Mouse (Mus musculus): ENCODE measurements around the gene Tekt2. TPM values are rescaled to one million over a fixed set of nuclear protein-coding genes. Genes with fewer than 3 reads are reported as not detected.

Tekt2 gene
- total RNA-seq (2021), result under 1 TPM; 0.69 to 0.74 TPM

DNA sequence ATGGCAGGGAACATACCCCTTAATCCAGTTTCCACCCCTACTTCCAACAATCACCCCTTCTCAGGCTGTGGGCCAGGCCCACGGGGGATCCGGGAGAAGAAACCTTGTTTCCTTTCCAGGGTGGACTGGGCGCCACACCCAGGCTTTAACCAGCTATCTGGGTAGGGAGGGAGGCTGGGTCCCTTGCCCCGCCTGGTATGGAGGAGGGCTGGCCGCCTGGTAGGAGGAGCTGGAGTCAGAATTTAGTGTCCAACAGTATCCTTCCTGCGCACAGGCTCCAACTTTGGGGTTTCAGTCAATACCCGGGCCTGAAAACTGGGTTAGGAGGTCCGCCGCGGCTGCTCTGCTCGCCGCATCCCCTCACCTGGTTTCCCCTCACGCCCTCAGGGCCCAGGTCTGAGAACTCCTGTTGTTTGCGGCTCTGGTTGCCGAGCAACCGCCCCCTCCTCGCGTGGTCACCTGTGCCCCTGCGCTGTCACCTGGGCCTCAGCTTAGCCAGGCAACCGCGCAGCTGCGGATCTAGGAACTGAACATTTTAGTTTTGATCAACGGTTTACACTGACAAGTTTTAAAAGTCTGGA lies at the start of gene Tekt2:
TSS of gene Tekt2 (minus strand) at position 408 of the 581 bp plus-strand sequence.
- no peak for DNase-seq
- intact Hi-C loops (cut with DNase I), result no loop called here

DNA sequence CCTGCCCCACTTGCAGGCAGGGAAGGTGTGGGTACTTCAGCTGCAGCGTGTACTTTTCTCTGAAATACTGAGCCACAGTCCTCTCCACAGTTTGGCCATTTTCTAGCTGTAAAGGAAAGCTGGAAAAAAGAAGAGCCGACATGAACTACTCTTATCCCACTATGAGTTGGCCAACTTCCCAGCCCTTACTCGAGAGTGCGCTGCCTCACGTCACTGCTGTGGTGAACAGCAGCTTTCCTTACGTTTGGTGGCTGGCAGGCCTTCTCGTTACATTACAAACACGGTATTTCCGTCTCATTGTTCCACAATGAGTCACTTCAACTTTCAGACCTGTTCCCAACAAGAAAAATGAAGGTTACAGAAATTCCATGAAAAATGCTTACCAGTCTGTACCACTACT lies 46.0 kb upstream of the Tekt2 start:
- DNase-seq, result peak; percentile 60 to 63
- intact Hi-C loops (cut with DNase I), result no loop called here

DNA sequence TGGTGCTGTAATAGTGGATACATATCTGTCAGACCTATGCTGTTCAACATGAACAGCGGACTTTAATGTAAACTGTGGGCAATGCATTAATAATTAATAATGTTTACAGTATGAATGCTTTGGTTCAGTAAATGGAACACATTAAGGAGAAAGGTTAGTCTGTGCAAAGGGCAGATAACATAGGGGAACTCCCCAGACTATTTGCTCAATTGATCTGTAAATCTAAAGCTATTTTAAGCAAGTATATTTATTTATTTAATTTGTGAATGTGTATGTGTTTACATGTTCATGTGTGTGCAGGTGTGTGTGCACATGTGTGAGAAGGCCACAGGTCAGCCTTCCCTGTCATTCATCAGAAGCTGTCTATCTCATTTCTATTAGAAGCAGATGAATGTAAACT lies 34.6 kb upstream of the Tekt2 start:
- DNase-seq, result no peak
- intact Hi-C loops (cut with DNase I), result no loop called here

- DNase-seq, result no peak
- intact Hi-C loops (cut with DNase I), result no loop called here
Observed at GRCm38 (mm10) chr4:126343451-126343850, 18.0 kb upstream of the Tekt2 start.

- intact Hi-C loops (cut with DNase I), result no loop called here
Observed at GRCm38 (mm10) chr4:126339461-126339860, 14.0 kb upstream of the Tekt2 start.

DNA sequence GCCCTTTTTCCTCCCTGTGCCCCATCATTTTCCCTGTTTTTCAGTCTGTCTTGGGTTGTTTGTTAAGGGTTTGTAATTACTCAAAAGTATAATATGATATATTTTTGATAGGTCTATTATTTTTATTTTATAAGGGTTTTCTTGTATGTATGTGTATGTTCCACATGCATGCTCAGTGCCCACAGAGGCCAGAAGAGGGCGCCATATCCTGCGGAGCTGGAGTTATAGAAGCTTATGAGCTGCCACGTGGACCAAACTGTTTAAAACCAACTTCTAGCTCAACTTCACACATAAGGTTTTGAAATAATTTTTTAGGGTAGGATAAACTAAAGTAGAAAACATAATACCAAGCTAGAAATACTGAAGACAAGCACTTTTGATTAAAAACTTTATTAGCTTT lies 6.9 kb upstream of the Tekt2 start:
- intact Hi-C loops (cut with DNase I), result no loop called here
- DNase-seq, result peak in 1 of 2 experiments; percentile 18

More at GRCm38 (mm10) chr4:126339461-126339860, 14.0 kb upstream of the Tekt2 start:
- DNase-seq, result no peak

GRCm38 (mm10) chr4:126331751-126332150 lies 6.3 kb upstream of the Tekt2 start:
- intact Hi-C loops (cut with DNase I), result no loop called here
- DNase-seq, result no peak

DNA sequence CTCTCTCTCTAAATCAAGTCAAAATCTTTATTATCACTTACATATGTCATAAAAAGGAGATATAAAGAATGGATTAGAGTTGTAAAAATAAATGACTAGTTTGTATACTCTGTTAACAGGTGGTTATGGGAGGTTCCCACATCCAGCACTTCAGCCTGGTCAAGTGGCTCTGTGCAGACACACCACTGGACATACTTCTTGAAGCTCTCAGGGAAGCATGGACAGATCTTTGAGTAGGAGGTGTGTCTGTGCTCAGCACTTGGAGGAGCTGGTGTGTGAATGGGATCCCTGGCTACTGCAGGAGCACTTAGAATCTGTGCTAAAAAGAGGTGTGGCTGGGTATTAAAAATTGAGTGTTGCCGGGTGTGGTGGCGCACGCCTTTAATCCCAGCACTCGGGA lies 4.8 kb upstream of the Tekt2 start:
- intact Hi-C loops (cut with DNase I), result no loop called here
- DNase-seq, result no peak

GRCm38 (mm10) chr4:126326036-126326435 lies 548 bp upstream of the Tekt2 start:
- intact Hi-C loops (cut with DNase I), result no loop called here
- DNase-seq, result no peak

GRCm38 (mm10) chr4:126324861-126325260 lies 627 bp downstream of the Tekt2 start:
- intact Hi-C loops (cut with DNase I), result loop anchor here (5.0 kb wide), 1 partner anchor 102 kb away; the partner anchor contains the start of gene Ago3

DNA sequence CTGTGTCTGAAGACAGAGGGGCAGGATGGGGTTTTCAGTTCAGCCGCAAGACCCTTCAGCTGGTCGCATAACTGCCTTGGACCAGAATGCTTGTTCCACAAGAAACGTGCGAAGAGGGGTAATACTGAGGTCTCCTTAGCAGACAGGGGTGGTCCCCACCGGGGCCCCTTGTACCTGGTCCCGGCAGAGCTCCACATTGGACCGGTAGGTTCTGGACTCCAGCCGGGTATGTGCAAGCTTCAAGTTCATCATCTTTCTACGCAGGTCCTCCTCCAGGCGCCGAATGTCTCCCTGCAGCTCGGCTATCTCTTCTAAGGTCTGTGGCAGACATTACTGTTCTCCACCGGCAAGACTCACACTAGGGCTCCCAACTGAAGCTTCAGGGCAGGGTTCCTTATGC lies 2.8 kb downstream of the Tekt2 start:
- no peak for DNase-seq
- intact Hi-C loops (cut with DNase I), result loop anchor here (5.0 kb wide), 1 partner anchor 105 kb away; the partner anchor contains the start of gene Ago3

More at GRCm38 (mm10) chr4:126324861-126325260, 627 bp downstream of the Tekt2 start:
- no peak for DNase-seq

DNA sequence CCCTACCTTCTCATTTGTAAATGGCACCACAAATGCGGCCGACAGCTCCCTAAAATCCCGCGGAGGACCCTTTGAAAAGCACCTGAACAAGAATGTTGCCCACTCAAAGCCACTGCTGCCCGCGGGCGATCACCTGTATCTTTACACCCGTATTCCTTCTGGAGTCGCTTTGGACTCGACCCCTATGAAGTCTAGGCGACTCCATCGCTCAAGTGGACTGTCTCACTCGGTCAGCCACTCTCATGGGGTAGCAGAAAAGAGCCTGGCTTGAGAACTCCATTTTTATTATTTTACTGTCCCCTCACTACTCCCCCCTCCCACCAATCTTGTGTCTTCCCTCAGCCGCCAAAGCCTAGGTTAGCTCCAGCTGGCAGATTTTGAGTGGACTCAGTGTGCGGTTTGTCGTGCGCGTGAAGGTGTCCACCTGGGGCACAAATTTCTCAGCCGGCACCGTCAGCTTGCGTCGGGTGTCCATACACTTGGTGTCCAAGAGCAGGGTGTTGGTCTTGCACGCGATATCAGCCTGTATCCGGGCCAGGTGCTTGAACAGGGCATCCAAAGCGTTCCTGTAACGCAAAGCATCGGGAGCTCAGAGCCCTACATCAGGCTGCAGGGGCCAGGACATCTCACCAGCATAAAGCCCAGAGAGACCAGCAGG lies 3.5 kb downstream of the Tekt2 start:
- no peak for DNase-seq
- intact Hi-C loops (cut with DNase I), result loop anchor here (5.0 kb wide), 1 partner anchor 105 kb away; the partner anchor contains the start of gene Ago3

DNA sequence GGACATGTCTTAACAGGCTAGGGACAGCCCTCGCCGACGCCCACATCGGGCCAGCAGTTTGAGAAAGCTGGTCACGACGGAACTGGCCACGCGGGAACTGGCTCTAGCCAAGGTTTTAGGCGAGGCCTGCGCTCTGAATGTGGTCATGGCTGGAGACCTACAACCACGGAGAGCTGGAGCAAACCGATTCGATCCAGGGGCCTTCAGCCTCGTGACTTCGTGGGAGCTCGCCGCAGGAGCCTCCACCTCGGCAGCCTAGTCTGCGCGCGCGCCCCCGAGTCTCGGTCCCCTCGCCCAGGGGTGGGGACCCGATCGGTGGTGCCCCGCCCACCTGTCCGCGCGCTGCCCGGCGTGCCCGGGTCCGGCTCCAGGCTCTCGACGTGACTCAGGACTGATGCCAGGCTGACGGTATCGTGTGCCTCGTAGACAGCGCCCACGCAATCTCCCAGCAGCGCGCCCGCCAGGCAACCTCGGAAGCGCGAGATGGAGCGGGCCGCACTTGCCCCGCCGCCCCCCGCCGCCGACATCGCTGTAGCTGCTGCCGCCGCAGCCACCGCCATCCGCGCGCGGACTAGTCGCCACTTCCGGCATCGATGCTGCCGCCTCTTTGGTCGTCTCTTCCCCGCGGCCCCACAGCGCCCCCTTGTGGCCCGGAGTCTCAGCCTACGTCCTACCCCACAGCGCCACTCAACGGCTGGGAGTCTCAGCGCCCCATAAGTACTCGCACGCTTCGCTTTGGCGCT lies 4.2 kb downstream of the Tekt2 start, which contains the start of gene Adprhl2:
TSS of gene Adprhl2 (minus strand) at position 593 of the 743 bp plus-strand sequence.
- DNase-seq, result peak; percentile 98 to 100
- intact Hi-C loops (cut with DNase I), result loop anchor here (5.0 kb wide), 1 partner anchor 106 kb away; the partner anchor contains the start of gene Ago3

DNA sequence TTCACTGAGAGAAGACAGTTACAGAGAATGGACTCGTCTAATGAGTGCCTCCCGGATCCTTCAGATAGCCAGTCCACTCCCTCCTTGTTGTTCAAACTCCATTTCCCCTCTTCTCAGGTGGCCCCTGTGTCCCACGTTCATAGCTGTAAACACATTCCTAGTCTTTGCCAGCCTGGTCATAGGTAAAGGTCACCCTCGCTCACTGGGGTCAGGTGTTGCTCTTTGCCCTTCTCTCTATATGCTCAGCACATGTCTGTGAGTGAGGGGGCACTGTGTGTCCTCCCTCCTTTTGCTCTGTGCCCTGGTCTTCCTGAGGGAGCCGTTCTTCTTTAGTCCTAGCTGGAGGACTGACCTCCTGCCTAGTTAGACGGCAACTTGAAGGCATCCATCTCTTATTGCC lies 5.7 kb downstream of the Tekt2 start:
- intact Hi-C loops (cut with DNase I), result loop anchor here (5.0 kb wide), 1 partner anchor 107 kb away; the partner anchor contains the start of gene Ago3
- no peak for DNase-seq

DNA sequence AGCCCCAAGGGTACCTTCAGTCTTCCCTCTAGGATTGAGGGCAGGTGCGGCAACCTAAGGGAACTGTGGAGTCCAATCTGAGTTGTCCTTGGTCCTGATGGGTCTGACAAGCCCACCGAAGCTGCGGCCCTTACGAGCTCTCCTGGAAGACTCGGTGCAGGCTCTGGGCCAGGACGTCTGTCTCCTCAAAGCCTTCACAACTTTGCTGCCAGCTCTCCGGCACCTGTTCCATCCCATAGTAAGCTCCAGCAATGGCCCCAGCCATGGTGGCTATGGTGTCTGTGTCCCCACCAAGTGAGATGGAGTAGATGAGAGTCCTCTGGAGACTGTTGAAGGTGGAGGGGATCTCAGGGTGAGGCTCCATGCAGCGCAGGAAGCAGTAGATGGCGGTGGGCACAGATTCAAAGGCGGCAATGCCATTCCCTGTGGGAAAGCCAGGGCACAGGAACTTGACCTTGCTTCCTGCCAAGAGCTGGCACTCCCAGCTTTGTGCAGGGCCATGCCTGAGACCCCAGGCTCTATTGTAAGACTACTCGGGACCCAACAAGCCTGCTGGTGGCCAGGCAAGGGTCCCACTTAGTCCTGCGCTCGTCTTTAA lies 8.9 kb downstream of the Tekt2 start:
- DNase-seq, result no peak
- intact Hi-C loops (cut with DNase I), result no loop called here

GRCm38 (mm10) chr4:126315931-126316330 lies 9.6 kb downstream of the Tekt2 start:
- peak; percentile 58 to 60 for DNase-seq
- intact Hi-C loops (cut with DNase I), result no loop called here

- no peak for DNase-seq
- intact Hi-C loops (cut with DNase I), result no loop called here
Observed at GRCm38 (mm10) chr4:126314393-126314792, 11.1 kb downstream of the Tekt2 start.

- DNase-seq, result no peak
- intact Hi-C loops (cut with DNase I), result no loop called here
Observed at GRCm38 (mm10) chr4:126313202-126313601, 12.3 kb downstream of the Tekt2 start.

- intact Hi-C loops (cut with DNase I), result no loop called here
Observed at GRCm38 (mm10) chr4:126311566-126312200, 13.8 kb downstream of the Tekt2 start.

DNA sequence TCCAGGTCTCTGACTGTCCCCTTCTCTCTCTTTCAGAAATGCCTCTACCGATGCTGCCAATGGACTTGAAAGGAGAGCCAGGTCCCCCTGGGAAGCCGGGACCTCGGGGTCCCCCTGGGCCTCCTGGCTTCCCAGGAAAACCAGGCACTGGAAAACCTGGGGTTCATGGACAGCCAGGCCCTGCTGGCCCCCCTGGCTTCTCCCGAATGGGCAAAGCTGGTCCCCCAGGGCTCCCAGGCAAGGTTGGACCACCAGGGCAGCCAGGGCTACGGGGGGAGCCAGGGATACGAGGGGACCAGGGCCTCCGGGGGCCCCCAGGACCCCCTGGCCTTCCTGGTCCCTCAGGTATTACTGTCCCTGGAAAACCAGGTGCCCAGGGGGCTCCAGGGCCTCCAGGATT lies 15.1 kb downstream of the Tekt2 start:
- DNase-seq, result no peak
- intact Hi-C loops (cut with DNase I), result loop anchor here (1.0 kb wide), 2 partner anchors 32 to 129 kb away; no protein-coding TSS in a partner anchor

More at GRCm38 (mm10) chr4:126311566-126312200, 13.8 kb downstream of the Tekt2 start:
- no peak for DNase-seq
